ENCODE assay signal across 8 mouse cellular contexts in genomic region chr9:57076701-57077660, GRCm38 (mm10). TPM values are rescaled to one million over a fixed set of nuclear protein-coding genes. Genes with fewer than 3 reads are reported as not detected.
DNase-seq lines count a peak whose midpoint lies in the region; ATAC-seq lines count a peak whose summit lies in the region.

No protein-coding gene starts in this region.

- DNase-seq in T-cell, adult 2 months (ENCODE audit: low spot score): peak; percentile 81
- DNase-seq in cerebellum, postnatal 36 days: peak; percentile 76 to 85
- DNase-seq in frontal cortex, postnatal 36 days (ENCODE audit: low spot score in 2 of 2): peak; percentile 89 to 90
- peak; percentile 80 to 91 for DNase-seq in left cerebral cortex, adult 18-20 months (ENCODE audit: low spot score in 2 of 2)
- peak; percentile 92 to 95 for DNase-seq in lung, postnatal 4 days
- peak; percentile 95 for DNase-seq in retina, postnatal 1 day
- DNase-seq in thymus, postnatal 4 days: peak; percentile 91

- H3K4me3 ChIP-seq in hindbrain, embryonic 16.5 days (ENCODE audit: low read length): peak overlapping the region; percentile 99

- peak overlapping the region; percentile 95 for H3K9ac ChIP-seq in hindbrain, embryonic 16.5 days (ENCODE audit: low read depth, low read length)

- no peaks in the 10 kb centered on the region for H3K9me3 ChIP-seq in hindbrain, embryonic 16.5 days (ENCODE audit: control insufficient read depth, low read length)

- peak overlapping the region; percentile 90 for H3K4me2 ChIP-seq in hindbrain, embryonic 16.5 days (ENCODE audit: low read length)

- H3K27me3 ChIP-seq in hindbrain, embryonic 16.5 days (replicated peaks; ENCODE audit: control insufficient read depth, insufficient read depth, low read length): no peaks in the 10 kb centered on the region

- peaks cover 24% of the 10 kb centered on the region for H3K4me1 ChIP-seq in hindbrain, embryonic 16.5 days (ENCODE audit: control insufficient read depth, insufficient read depth, low read depth, low read length)

- peak overlapping the region; percentile 99 for H3K27ac ChIP-seq in hindbrain, embryonic 16.5 days (ENCODE audit: low read depth, low read length)

- WGBS in hindbrain, embryonic 16.5 days: under 1% methylated on average over 58 of the region's 72 CpGs

- no peaks in the 10 kb centered on the region for H3K36me3 ChIP-seq in hindbrain, embryonic 16.5 days (ENCODE audit: control insufficient read depth, insufficient read depth, low read length)

- ATAC-seq in hindbrain, embryonic 16.5 days: peak; percentile 13

RNA-seq across cellular contexts. Expression of gene Sin3a, which starts 5.1 kb away (rescaled TPM):
- 19.6 and 20.7 TPM in 2 replicates for polyA plus RNA-seq in hindbrain, embryonic 16.5 days (2015; fragmentation: Nextera tagmentation; extraction: Ambion mirVana)
- 10 to 100 TPM; 32.3 to 34.7 TPM for total RNA-seq in left cerebral cortex, adult 18-20 months (2021)

RNA-seq across cellular contexts. Expression of gene Man2c1, which starts 53.5 kb away (rescaled TPM):
- 77.2 and 88.7 TPM in 2 replicates for polyA plus RNA-seq in hindbrain, embryonic 16.5 days (2015; fragmentation: Nextera tagmentation; extraction: Ambion mirVana)
- total RNA-seq in left cerebral cortex, adult 18-20 months (2021): 100 to 1,000 TPM; 127 to 138 TPM

Comparison
In these comparisons a context has a peak if more than half of its experiments do, and no peak if none do; other contexts are left out.
1. Peak in every context shown above with its lines: DNase-seq, ATAC-seq, H3K4me3 ChIP-seq and H3K27ac ChIP-seq.